Mouse (Mus musculus) MEL (cell line): ENCODE measurements around the gene Rab21.

Source experiments
- CTCF ChIP-seq, 3 experiments: IDR thresholded peaks in 2 of 3; conservative IDR thresholded peaks in 1 of 3; 2 replicates each; pipeline ENCODE4 v1.5.1; 2011 to 2012; ENCODE audit warnings: low read length in 3 of 3, low read depth in 2 of 3, mild to moderate bottlenecking in 2 of 3, improper control_type of control experiment in 1 of 3, inconsistent platforms in 1 of 3, mixed read lengths in 1 of 3, moderate library complexity in 1 of 3; ENCODE audit not compliant: control insufficient read depth in 1 of 3, insufficient read depth in 1 of 3, poor library complexity in 1 of 3, severe bottlenecking in 1 of 3
- ELF1 ChIP-seq: IDR thresholded peaks from 2 replicates; pipeline ENCODE4 v1.6.1; 2014; ENCODE audit warnings: low read depth, mild to moderate bottlenecking, inconsistent platforms, low read length, improper control_type of control experiment, moderate library complexity
- EP300 ChIP-seq, 2 experiments: IDR thresholded peaks; 2 replicates each; pipeline ENCODE4 v1.6.1; 2011; ENCODE audit warnings: improper control_type of control experiment in 2 of 2, low read length in 2 of 2, low read depth in 1 of 2, mild to moderate bottlenecking in 1 of 2
- GATA1 ChIP-seq: IDR thresholded peaks from 2 replicates; pipeline ENCODE4 v1.6.1; 2011; ENCODE audit warnings: low read depth, low read length, improper control_type of control experiment
- MEF2A ChIP-seq: IDR thresholded peaks from 2 replicates; pipeline ENCODE4 v1.6.1; 2014; ENCODE audit warnings: low read depth, mild to moderate bottlenecking, inconsistent platforms, low read length, improper control_type of control experiment; ENCODE audit not compliant: poor library complexity, insufficient replicate concordance, severe bottlenecking; ENCODE audit errors: extremely low read depth
- ZMIZ1 ChIP-seq: IDR thresholded peaks from 2 replicates; pipeline ENCODE4 v1.6.1; 2012; ENCODE audit warnings: low read depth, mild to moderate bottlenecking, inconsistent platforms, low read length, improper control_type of control experiment, moderate library complexity

DNA sequence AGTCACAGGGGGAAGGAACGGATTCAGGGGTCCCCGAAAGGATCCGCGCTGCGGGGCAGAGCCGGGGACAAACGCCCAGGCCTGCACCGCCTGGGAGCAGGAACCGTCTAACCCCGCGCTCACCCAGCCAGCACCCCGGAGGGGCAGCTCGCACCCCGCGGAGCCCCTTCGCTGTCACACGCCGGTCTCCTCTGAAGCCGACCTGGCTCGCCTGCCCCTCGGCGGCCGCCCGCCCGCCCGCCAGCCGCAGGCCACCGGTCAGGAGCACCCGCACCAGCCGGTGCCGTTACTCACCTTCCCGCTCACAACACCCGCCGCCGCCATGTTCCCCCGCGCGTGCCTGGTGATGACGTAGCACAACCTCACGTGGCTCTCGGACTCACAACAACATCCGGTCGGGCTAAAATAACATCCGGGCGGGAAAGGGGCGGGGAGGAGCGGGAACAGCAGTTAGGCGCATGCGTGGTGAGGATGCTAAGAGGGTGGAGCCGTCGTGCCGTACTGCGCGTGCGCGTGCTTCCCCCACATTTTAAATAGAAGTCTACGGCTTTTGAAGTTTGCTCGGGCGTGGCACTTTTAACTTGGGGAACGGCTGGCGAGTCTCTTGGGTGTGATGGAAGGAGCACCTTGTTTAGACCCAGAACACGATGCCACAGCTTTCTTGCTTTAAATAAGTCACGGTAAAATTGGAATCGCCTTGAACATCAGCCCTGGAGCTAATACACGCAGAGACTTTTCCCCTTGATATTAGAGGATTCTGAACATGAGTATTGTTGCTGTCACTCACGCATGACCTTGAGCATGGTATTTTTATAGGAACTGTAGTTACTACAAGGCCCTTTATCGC is 64.1 kb downstream of the Rab21 start, which contains the start of gene Tbc1d15:
- TF ChIP-seq MEF2A (no peak), ZMIZ1 (0 out of 2 replicates have a peak, but pooled peaks have one; percentile 67), ELF1 (no peak; the same call in 1 of the 2 replicates), GATA1 (no peak), CTCF (IDR thresholded peaks at IDR 0.05 in 2 of 3, conservative IDR thresholded peaks at IDR 0.05 in 1 of 3; ENCODE audit: control insufficient read depth in 1 of 3, insufficient read depth in 1 of 3, low read depth in 2 of 3, low read length in 3 of 3, poor library complexity in 1 of 3, severe bottlenecking in 1 of 3) (no peak), EP300 (IDR thresholded peaks at IDR 0.05; ENCODE audit: low read depth in 1 of 2, low read length in 2 of 2) (peak in 1 of 2 experiments; percentile 27; a peak in 1 of 4 replicates)
